Mouse (Mus musculus): ENCODE measurements around the gene Ccdc190.

The Ccdc190 gene

DNA sequence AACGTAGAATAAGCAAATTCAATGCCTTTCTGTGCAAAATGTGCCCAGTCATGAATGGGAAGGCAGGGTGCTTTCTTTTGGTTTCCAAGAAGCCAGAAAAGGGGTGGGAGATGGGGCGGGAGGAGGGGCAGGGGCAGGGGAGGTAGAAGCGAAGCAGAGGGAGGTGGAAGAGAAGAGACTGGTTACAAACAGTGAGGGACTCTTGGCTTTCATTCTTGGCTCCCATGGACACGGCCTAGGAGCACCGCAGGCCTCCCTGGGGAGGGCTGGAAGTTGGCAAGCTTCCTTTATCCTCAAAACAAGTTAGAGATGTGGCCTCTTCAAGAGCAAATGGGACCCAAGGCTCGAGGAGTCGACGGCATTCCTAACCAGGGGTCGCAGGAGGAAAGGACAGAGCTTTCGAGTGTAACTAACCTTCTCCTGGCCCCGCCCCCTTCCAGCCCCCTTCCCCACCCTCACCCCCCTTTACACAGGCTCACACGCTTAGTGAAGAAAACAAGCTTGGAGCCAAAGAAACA is at the start of gene Ccdc190:
TSS of gene Ccdc190 (plus strand) at position 195 of the 518 bp plus-strand sequence.
- peak; percentile 32 for DNase-seq (ENCODE audit: low read depth, low spot score)

DNA sequence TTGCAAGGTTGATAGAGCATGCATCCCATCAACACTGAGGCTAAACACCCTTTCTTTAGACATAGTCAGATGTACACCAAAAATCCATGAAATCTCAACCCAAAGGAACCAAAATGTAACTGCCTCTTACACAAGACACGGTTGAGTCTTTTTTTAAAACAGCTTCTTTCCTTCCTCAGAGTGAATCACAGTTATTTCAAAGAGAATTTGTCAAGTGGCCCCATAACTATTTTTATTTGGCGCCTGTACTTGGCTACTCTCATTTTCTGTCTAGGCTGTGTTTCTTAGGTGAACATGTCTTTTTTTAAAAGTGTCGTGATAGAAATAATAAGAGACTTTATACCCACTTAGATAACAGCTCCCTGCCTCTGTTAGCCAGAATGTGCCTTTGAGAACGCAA is 49.4 kb upstream of the Ccdc190 start:
- no peak for DNase-seq (ENCODE audit: low read depth, low spot score)

DNA sequence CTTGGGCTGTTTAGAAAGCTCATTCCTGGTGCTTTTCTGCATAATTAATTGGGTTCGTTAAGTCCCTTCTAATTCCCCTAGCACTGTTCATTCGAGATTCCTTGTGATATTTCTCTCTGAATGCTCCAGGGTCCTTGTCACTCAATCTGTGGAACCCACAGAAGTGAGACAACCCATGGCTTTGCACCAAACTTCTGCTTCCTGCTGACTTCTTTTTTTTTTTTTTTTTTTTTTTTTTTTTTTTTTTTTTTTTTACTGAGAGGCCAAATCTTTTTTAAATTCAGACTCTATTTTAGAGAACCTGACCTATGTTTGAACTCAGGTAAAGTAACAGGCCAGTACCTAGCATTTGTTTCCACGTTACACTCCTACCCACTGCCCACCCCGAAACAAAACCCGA is 48.3 kb upstream of the Ccdc190 start:
- DNase-seq (ENCODE audit: low read depth, low spot score) = no peak

DNA sequence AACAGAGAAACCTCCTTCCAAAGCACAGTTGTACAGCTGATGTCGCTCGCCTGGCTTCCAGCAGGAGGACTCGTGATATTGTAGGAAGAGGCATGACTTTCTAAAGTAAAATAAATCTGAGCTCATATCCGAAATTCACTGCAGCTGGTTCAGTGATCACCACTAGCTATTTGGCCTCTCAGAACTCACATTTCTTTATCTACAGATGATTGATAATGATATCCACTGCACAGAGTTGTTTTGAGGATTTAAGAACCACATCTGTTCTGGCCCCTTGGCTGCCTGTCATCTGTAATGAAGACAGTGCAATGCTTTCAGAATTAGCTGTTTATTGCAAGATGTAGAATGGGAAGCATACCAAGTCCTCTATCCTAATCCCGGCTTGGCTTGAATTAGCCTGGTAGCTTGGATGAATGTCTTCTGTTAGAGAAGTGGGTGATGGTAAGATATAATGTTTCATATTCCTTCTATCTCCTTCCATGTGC is 45.3 kb upstream of the Ccdc190 start:
- DNase-seq (ENCODE audit: low read depth, low spot score) = no peak

DNA sequence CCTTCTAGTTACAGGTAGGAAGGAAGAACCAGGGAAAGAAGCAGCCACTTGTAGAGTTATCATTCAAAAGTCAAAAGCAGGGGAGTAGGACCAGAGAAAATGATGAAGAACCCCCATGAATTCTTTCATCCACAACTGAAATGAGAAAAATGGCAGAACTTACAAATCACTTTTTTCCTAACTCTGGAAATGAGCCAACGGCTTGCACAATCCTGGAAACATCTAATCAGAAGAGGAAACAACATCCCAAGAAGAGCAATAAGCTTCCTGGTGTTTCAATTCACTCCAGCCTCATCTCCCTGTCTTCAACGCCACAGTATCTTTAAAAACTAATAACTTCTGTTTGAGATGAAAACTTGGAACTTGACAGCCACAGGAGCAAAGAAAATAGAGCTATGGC is 39.2 kb upstream of the Ccdc190 start:
- no peak for DNase-seq (ENCODE audit: low read depth, low spot score)

DNA sequence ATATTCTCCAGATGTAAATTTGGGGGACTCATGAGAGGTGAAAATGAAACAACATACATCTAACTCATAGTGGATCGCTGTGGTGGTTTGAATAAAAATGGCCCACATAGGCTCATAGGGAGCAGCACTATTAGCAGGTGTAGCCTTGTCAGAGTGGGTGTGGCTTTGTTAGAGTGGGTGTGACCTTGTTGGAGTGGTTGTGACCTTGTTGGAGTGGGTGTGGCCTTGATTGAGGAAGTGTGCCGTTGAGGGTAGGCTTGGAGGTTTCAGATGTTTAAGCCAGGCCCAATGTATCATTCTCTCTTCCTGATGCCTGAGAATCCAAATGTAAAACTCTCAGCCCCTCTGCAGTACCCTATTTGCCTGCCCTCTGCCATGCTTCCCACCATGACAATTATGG is 34.5 kb upstream of the Ccdc190 start:
- no peak for DNase-seq (ENCODE audit: low read depth, low spot score)

DNA sequence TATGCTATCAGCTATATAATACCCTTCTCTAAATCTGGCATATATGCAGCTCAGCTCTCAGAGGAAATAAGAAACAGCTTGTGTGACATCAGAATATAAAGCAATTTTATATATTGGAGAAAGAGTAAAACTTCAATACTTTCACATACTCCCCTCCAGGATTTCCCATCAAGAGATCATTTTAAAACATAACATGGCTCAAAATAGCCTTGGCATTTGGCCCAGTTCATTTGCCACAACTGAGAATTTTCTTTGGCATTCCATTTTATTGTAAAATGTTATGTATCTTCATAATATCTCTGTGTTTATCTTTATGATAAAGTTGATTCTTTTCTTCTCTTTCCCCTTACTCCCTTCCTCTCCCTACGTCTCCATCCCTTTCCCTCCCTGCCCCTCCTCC is 32.8 kb upstream of the Ccdc190 start:
- DNase-seq (ENCODE audit: low read depth, low spot score) = no peak

DNA sequence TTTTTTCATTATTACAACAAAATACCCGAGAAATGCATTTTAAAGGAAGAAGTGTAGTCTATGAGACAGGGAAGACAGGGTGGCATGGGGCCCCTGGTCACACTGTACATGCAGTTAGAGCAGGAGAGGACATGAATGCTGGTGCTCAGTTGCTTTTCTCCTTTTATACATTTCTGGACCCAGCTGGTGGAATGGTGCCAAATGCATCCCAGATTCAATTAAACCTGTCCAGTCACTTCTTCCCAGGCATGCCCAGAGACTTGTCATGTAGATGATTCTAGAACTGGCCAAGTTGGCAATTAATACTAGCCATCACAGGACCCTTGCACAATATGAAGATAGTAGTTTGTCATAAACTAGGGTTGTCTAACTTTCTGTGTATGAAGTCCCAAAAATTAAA is 30.5 kb upstream of the Ccdc190 start:
- DNase-seq (ENCODE audit: low read depth, low spot score) = no peak

DNA sequence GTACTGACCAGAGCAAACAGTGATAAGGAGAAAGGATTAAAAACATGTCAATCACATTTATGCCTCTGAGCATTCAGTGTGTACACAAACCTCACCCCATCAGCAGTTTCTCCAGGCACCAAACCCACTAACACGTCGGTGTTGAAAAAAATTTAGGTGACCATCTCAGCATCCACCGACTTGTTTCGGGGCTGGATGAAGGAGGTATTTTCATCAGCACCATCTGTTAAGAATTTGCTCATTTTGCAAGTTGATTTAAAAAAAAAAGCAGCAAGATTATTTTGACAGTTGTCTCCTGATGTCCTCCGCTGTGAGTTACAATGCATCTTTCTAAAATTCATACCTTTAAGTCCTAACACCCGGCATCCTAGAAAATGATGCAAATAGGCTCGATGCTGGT is 29.8 kb upstream of the Ccdc190 start:
- DNase-seq (ENCODE audit: low read depth, low spot score) = no peak

DNA sequence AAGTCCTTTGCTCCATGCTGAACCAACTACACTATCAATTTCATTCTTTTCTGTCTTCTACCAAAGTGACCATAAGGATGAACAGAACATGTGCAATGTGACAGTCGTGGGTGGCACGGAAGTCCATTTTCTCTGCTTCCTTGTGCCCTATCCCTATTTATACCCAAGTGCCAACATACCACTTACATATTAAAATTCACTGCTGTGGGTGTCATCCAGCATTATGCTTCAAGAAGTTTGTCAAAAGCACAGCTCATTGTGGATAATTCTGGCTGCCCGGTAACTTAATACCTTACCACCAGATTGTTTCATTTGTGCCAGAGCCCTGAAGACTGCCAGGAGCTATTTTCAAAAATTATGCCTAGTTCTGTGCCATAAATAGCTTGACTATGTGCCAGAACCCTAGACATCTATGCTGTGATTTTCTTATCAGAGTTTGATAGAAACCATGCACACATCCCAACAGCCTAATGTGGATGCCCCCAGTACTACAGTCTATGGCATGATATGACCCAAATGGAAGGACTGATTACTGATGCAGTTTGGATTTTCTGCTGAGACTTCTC is 27.6 kb upstream of the Ccdc190 start:
- no peak for DNase-seq (ENCODE audit: low read depth, low spot score)

DNA sequence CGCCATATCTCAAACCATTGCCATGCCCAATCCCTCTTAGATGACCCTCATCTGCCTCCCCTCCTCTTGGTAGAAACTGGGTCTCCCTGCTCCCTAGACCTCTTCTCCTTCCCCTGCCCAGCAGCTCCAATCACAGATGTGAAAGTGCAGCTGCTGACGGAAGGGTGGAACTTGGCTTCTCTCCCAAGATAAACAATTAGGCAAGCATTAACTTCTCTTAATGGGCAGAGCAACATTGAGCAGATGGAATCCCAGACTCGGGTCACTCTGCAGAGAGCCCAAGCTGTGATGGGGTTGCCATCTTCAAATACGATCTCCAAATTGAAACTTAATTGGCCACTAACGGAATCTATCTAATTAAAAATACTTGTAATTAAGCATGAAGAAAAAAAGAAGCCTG is 19.3 kb upstream of the Ccdc190 start:
- DNase-seq (ENCODE audit: low read depth, low spot score) = no peak

DNA sequence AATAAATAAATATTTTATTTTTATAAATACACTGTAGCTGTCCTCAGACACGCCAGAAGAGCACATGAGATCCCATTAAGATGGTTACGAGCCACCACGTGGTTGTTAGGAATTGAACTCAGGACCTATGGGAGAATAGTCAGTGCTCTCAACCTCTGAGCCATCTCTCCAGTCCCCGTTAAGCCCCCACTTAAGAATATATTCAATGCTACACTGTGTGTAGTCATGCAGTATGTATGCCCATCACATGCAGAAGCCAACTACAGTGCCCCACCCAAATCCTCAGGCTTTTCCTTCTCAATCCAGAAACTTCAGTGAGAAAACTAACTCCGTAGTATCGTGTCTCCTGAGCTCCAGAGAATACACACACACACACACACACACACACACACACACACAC is 18.8 kb upstream of the Ccdc190 start:
- DNase-seq (ENCODE audit: low read depth, low spot score) = no peak

DNA sequence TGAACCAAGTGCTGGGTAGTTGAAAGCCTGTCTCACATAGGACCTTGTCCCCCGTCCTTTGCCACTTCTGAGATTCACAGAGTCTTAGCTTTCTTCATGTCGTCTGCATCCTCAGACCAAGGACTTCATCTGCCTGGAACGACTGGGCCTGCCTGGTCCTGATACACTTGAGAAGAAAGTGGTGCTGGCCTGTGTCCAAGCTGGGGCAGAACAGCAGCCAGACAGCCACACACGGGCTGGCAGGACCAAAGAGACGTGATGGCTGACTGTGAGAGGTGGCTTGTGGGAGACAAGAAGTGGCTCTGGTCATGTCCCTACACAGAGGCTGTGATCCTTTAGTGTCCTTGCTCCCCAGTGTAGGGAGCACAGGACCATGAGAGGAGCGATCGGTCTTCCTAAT is 17.7 kb upstream of the Ccdc190 start:
- no peak for DNase-seq (ENCODE audit: low read depth, low spot score)

DNA sequence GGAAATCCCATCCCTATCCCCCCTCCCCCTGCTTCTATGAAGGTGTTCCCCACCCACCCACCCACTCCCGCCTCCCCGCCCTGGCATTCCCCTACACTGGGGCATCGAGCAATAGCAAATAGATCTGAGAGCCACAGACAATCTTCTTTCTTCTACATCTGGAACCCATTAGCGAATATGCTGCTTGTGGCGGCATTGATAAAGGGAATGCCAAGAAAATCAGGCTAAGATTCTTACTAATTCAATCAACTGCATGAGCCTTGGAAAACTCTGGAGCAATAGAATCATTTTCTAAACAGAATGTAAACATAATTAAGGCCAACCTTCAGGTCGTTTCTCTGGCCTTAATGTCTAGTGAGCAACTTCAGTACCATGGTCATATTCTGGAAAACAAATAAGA is 16.9 kb upstream of the Ccdc190 start:
- no peak for DNase-seq (ENCODE audit: low read depth, low spot score)

DNA sequence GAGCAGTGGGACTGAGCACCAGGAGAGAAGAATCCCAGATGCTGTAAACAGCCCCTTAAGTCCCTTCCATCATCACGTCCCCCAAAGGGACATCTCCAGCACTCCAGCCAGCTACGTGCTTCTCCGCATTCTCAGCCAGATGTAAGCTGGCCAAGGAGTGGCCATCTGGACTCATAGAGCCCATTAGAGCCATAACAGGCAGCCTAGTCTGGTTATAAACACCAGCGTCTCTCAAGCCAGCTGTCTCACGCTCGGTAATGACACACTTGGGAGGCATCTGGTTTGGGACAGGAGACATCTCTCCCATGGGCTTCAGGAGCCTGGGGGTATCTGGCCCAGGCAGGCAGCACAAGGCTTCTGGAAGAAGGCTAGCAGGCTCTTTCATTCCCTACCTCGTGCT is 11.8 kb upstream of the Ccdc190 start:
- DNase-seq (ENCODE audit: low read depth, low spot score) = peak; percentile 69

DNA sequence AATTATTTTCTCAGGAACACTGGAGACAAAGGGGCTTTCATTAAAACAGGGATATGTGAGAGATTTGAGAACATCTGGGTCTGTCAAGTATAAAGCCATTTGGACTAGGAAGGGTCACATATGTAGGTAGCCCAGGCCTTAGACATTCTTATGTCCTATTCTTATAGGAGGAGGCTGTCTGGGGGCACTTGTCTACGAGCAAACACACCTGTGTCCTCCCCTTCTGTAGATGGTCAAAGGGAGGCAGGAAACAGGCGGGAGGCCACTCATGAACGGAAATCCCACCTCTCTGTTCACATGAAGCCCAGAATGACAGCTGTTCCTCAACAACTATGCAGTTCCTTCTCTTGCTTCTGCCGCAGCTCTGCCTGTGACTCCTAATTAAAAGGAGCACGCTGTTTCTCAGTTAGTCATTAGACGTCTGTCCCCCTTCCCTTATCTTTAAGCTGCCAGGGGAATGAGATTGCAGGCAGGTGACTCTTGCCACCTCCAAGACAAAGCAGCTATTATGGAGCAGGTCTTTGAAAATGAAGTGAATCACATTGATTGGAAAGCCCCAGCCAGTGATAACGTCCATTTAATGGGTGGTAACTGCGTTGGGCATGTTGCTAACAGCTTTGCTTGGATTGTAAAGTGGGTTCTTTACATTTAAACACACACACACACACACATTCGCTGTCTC is 11.2 kb upstream of the Ccdc190 start:
- no peak for DNase-seq (ENCODE audit: low read depth, low spot score)

DNA sequence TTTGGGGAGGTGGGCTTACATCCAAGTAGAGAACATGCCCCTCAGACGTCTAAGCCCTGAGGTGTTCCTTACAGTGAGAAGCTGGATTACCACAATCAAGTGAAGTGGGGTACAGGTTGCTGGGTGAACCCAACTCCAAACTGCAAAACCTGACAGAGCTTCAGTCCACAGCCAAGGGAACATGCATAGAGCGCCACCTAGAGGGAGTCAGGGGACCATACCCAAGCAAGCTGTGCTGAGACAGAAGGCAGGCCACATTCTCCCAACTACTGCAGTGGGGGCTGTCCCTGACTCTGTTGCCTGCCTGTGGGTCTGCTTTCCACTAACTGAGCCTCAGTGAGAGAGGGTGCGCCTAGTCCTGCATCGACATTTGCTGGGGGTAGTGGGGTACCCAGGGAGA is 10.4 kb upstream of the Ccdc190 start:
- peak; percentile 69 for DNase-seq (ENCODE audit: low read depth, low spot score)

DNA sequence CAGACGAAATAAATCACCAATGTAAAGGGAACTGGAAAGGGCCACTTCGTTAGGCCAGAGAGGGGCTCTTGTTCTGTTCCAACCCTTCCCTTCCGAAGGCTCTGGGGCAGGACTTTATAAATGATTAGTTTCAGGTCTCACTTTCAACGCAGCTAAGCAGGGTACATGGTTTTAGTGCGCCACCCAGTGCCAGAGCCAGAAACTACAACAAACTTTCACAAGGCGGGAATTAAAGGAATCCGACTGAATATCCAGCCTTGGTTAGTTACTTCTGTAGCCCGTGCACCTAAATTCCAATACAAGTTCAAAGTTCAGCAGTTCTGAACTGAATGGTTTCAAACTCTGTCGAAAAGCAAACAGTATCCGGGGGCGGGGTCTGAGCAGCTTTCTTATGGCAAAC is 9.2 kb upstream of the Ccdc190 start:
- peak; percentile 31 for DNase-seq (ENCODE audit: low read depth, low spot score)

DNA sequence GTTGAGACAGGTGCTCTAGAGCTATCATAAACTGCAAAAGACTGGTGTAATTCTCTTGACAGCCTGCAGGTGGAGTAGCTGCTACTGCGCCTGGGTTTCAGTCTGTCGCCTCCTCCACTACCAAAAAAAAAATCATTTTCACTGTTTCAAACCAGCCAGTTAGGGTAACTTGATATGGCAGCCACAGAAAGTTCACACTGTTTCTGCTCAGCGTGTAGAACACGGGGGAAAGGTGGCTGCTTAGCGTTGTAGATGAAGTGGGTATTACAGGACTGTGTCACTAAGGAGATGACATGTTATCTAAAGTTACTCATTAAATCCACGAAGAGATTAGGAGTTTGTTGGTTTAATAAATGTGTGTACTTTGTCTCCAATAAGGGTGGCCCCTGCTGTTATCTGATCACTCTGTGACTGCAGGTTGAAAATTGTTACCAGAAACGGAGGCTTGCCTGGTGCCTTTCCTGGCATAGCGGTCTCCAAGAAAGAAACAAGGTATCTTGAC is 6.7 kb upstream of the Ccdc190 start:
- DNase-seq (ENCODE audit: low read depth, low spot score) = peak; percentile 31

DNA sequence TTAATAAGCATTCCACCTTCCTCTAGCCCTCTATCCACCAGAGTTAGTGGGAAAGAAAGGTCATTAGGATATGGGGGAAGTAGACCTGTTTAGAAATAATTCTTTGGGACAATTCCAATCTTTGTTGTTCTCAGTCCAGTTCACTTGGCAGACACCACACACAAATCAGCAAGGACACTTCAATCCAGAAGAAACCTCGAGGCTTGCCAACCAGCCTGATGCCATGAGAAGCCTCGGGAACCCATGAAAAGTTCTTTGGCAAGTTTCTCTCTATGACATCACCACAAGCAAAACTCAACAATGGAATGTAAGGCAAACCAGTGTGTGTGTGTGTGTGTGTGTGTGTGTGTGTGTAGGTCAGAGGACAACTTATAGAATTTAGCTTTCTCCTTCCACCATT is 3.9 kb upstream of the Ccdc190 start:
- DNase-seq (ENCODE audit: low read depth, low spot score) = no peak

DNA sequence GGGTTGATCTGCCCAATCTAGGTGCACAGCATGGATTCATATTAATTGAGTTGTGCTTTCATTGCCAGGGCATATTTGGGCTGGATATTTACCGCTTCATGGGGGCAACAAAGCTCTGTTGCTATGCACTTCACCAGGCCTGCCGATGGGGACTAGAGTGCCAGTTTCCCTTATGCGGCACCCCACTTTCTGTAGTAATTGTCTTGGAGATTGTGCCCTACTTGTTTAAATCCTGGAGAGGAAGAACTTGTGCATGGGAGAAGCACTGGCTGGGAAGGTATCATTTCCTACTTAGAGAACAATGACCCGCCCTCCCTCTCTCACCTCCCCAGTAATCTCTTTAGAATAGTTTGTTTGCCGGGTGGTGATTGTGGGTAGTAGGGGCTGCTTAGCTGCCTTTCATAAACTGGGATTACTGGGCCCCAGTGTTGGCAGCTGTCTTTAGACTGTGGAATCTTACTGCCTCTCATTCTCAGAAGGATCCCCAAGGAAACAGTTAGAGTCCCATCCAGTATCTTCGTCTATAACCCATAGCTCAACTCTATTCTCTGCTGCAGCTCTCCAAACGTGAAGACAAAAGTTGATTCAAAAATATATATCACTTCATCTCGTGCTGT is 587 bp upstream of the Ccdc190 start:
- no peak for DNase-seq (ENCODE audit: low read depth, low spot score)

DNA sequence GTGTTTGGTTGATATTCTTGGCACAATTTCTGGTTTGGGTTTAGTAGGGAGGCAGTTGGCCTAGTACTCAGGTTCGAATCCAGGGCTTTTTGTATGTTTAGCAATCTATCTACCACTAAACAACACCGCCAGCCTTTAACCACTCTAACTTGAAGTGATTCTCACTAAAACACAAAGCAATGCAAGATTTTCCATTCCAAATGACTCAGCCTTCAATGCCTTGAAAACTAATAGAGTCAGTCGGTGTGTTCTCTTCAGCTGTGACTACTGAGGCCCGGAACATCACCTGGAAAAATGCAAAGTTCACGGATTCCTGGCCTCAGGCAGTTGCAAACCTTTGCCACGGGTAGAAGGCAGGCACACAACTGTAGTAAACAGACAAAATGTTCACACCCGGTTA is 3.2 kb downstream of the Ccdc190 start:
- no peak for DNase-seq (ENCODE audit: low read depth, low spot score)

Data from skeletal muscle tissue, adult 2 months (tissue).